Mouse (Mus musculus): ENCODE measurements at regions not wholly inside any gene's neighbourhood (a gene's known extent, or its start where the extent isn't known, plus 50 kb on each side); places are given as distances from the start of the nearest gene placed in this dataset.

DNA sequence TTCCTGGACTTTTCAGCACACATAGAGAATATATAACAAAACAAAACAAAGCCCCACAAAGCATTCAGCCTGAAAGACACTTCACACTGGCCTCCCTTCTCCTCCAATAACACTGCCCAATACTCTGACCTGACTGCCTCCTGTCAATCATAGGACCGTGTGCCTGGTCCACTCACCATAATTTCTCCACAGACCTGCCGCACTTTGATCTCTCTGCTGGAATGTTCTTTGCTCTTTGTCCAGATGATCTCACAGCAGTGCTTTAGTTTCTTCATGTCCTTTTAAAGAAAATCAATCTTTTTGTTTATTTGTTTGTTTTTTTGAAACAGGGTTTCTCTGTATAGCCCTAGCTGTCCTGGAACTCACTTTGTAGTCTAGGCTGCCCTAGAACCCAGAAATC is 1496.0 kb upstream of the Nudt12 start:
- DNase-seq (no peak), ATAC-seq (peak; percentile 61)
- no peaks in the 10 kb centered on the region for H3K36me3 ChIP-seq (replicated peaks; ENCODE audit: insufficient read depth, low read length)
- no peak overlapping the region for H3K9ac ChIP-seq (replicated peaks)
- H3K9me3 ChIP-seq (ENCODE audit: low read length), result no peaks in the 10 kb centered on the region
- WGBS (ENCODE audit: insufficient replicate concordance), result 65% methylated on average over 2 of the region's 2 CpGs
- H3K4me3 ChIP-seq (ENCODE audit: low read depth, low read length), result no peak overlapping the region
- H3K4me1 ChIP-seq (ENCODE audit: insufficient read depth), result no peaks in the 10 kb centered on the region
- TF ChIP-seq CTCF (IDR thresholded peaks at IDR 0.05; ENCODE audit: low read depth) (no peak), EP300 (IDR thresholded peaks at IDR 0.05; ENCODE audit: low read depth) (no peak)
- H3K27ac ChIP-seq (ENCODE audit: low read depth), result no peak overlapping the region
- no peaks in the 10 kb centered on the region for H3K27me3 ChIP-seq (ENCODE audit: insufficient read depth, low read length)
- no peak overlapping the region for H3K4me2 ChIP-seq (ENCODE audit: low read depth, low read length)

DNA sequence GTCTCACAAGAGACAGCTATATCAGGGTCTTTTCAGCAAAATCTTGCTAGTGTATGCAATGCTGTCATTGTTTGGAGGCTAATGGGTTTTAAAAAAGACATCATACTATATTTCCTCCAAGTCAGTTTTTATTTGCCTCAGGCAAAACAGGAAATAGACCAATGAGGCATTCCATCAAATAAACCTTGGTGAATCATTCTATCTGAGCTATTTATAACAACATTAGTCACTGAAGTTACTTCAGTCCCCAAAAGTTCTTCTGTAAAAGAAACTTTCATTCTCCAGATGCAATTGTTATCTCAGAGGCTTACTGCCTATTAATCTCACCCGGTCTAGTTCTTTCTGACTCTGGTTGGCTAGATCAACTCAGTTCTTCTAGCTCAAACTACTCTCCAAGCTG is 1455.7 kb upstream of the Nudt12 start:
- no peaks in the 10 kb centered on the region for H3K36me3 ChIP-seq (replicated peaks; ENCODE audit: insufficient read depth, low read length)
- WGBS (ENCODE audit: insufficient replicate concordance), result 79% methylated on average over 1 of the region's 1 CpGs
- TF ChIP-seq EP300 (IDR thresholded peaks at IDR 0.05; ENCODE audit: low read depth), result no peak
- TF ChIP-seq CTCF (IDR thresholded peaks at IDR 0.05; ENCODE audit: low read depth), result no peak

DNA sequence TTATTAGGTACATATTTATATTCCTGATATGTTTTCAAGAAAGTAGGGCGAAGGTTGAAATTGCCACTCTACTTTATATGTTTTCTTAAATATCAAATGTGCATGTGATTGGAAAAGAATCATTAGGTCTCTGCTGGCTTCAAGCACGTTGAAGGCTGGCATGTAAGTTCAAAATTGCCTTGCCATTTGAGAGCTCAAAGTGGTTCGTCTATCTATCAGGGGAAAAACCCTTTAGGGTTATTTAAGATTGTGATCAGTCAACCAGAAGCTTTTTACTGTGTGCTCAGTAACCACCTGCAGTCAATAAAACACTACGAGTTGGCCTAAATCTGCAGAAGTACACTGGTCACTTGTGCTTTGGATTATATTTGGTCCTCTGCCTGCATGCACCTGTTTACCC is 1451.9 kb upstream of the Nudt12 start:
- H3K27ac ChIP-seq (ENCODE audit: low read depth), result no peak overlapping the region
- H3K9me3 ChIP-seq (ENCODE audit: low read length), result no peaks in the 10 kb centered on the region
- no peak overlapping the region for H3K4me2 ChIP-seq (ENCODE audit: low read depth, low read length)
- 58% methylated on average over 4 of the region's 4 CpGs for WGBS (ENCODE audit: insufficient replicate concordance)
- no peak overlapping the region for H3K4me3 ChIP-seq (ENCODE audit: low read depth, low read length)
- no peak overlapping the region for H3K9ac ChIP-seq (replicated peaks)
- TF ChIP-seq CTCF (IDR thresholded peaks at IDR 0.05; ENCODE audit: low read depth), result no peak
- DNase-seq (no peak), ATAC-seq (no peak)
- no peaks in the 10 kb centered on the region for H3K27me3 ChIP-seq (ENCODE audit: insufficient read depth, low read length)
- H3K36me3 ChIP-seq (replicated peaks; ENCODE audit: insufficient read depth, low read length), result no peaks in the 10 kb centered on the region
- no peaks in the 10 kb centered on the region for H3K4me1 ChIP-seq (ENCODE audit: insufficient read depth)

More for the DNA sequence above, 1455.7 kb upstream of the Nudt12 start:
- no peaks in the 10 kb centered on the region for H3K9me3 ChIP-seq (ENCODE audit: low read length)
- no peak overlapping the region for H3K9ac ChIP-seq (replicated peaks)
- H3K4me1 ChIP-seq (ENCODE audit: insufficient read depth), result no peaks in the 10 kb centered on the region
- DNase-seq (no peak), ATAC-seq (no peak)
- no peak overlapping the region for H3K27ac ChIP-seq (ENCODE audit: low read depth)
- no peak overlapping the region for H3K4me3 ChIP-seq (ENCODE audit: low read depth, low read length)
- no peaks in the 10 kb centered on the region for H3K27me3 ChIP-seq (ENCODE audit: insufficient read depth, low read length)
- no peak overlapping the region for H3K4me2 ChIP-seq (ENCODE audit: low read depth, low read length)

DNA sequence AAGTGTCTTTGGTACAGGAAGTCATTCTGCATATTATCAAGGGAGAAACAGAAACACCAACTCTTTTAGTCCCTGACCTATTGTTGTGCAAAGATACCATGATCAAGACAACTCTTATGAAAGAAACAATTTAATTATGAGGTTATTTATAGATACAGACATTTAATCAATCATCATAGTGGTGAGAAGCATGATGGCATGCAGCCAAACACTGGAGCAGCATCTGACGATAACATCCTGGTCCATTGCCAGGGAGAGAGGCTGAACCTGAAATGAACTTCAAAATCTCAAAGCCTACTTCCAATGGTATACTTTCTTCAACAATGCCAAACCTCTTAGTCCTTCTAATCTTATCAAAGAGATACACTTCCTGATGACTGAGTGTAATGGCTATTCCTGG is 1439.7 kb upstream of the Nudt12 start:
- H3K4me1 ChIP-seq (ENCODE audit: insufficient read depth), result no peaks in the 10 kb centered on the region
- WGBS (ENCODE audit: insufficient replicate concordance), result 85% methylated on average over 1 of the region's 1 CpGs
- TF ChIP-seq CTCF (IDR thresholded peaks at IDR 0.05; ENCODE audit: low read depth) (no peak), EP300 (IDR thresholded peaks at IDR 0.05; ENCODE audit: low read depth) (no peak)
- ATAC-seq (no peak), DNase-seq (no peak)
- H3K27me3 ChIP-seq (ENCODE audit: insufficient read depth, low read length), result no peaks in the 10 kb centered on the region
- H3K36me3 ChIP-seq (replicated peaks; ENCODE audit: insufficient read depth, low read length), result no peaks in the 10 kb centered on the region
- no peak overlapping the region for H3K27ac ChIP-seq (ENCODE audit: low read depth)
- no peak overlapping the region for H3K9ac ChIP-seq (replicated peaks)
- H3K4me2 ChIP-seq (ENCODE audit: low read depth, low read length), result no peak overlapping the region
- no peak overlapping the region for H3K4me3 ChIP-seq (ENCODE audit: low read depth, low read length)
- no peaks in the 10 kb centered on the region for H3K9me3 ChIP-seq (ENCODE audit: low read length)

DNA sequence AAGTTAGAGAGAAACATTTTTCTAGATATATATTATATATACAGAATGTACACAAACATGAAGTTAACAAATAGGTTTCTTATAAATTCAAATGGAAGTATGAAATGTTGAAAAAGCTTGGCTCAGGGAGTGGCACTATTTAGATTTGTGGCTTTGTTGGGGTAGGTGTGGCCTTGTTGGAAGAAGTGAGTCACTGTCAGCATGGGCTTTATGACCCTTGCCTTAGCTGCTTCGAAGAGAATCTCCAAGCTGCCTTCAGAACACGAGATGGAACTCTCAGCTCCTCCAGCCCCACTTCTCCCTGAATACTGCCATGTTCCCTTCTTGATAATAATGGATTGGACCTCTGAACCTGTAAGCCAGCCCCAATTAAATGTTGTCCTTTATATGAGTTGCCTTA is 1410.4 kb upstream of the Nudt12 start:
- no peak for ATAC-seq
- H3K36me3 ChIP-seq (replicated peaks; ENCODE audit: insufficient read depth, low read length), result no peaks in the 10 kb centered on the region
- no peaks in the 10 kb centered on the region for H3K27me3 ChIP-seq (ENCODE audit: insufficient read depth, low read length)
- no peak overlapping the region for H3K4me2 ChIP-seq (ENCODE audit: low read depth, low read length)
- no peak overlapping the region for H3K27ac ChIP-seq (ENCODE audit: low read depth)
- no peak for DNase-seq
- no peak overlapping the region for H3K4me3 ChIP-seq (ENCODE audit: low read depth, low read length)
- H3K9me3 ChIP-seq (ENCODE audit: low read length), result no peaks in the 10 kb centered on the region
- 68% methylated on average over 2 of the region's 2 CpGs for WGBS (ENCODE audit: insufficient replicate concordance)
- H3K4me1 ChIP-seq (ENCODE audit: insufficient read depth), result no peaks in the 10 kb centered on the region
- no peak overlapping the region for H3K9ac ChIP-seq (replicated peaks)
- TF ChIP-seq CTCF (IDR thresholded peaks at IDR 0.05; ENCODE audit: low read depth) (no peak), EP300 (IDR thresholded peaks at IDR 0.05; ENCODE audit: low read depth) (no peak)

Data from liver, postnatal 0 days (tissue).